Mouse (Mus musculus) lung, adult 2 months (tissue): Measurements from ENCODE around the gene Ankrd27.

Experiments
- CTCF ChIP-seq: fragments of 200-500 bp; IDR thresholded peaks from 2 replicates; pipeline ENCODE4 v1.5.1; 2011; ENCODE audit warnings: mild to moderate bottlenecking, low read length, control low read depth; ENCODE audit not compliant: insufficient read depth
- POLR2A ChIP-seq: fragments of 200-500 bp; IDR thresholded peaks from 2 replicates; pipeline ENCODE4 v1.6.1; 2011; ENCODE audit warnings: low read depth, mild to moderate bottlenecking, control low read depth, low read length, borderline replicate concordance; ENCODE audit errors: extremely low read depth

DNA sequence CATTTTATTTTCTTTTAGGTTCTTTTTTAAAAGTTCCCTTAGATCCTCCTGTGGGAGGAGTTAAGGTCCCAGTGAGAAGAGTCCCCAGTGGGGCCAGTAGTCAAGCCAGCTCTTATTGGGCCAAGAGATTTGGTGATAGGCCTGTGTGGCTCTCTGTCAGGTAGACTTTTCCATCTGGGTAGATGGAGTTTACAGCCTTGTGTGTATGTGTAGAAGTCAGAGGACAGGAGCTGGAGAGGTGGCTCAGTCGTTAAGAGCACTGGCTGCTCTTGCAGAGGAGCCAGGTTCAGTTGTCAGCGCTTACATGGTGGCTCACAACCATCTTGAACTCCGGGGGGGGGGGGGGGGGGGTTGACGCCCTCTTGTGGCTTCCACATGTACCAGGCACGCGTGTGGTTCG is 3.4 kb downstream of the Ankrd27 start:
- TF ChIP-seq POLR2A = no peak
- TF ChIP-seq CTCF = no peak
